ENCODE assay signal across 12 mouse cellular contexts in the genomic region with DNA sequence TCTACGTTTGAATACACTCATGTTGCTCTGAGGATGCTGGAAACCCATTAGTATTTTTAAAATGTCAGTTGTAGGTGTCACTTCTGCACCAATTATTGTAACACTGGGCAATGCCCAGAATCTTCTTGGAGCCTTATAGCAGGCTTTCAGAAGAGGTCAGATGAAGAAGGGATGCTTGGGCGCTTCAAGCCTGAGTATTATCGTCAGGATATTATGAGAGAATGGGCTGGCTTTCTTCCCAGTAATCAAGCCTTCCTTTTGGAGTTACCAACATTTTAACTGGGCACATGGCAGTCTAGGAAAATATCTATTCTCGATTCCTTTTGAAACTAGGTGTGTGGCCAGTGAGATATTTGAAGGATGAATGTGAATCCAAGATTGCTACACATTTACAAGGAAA.
"Had no signal": no experiment of that assay in that cellular context is flagged by ENCODE, and none has a peak within 500 bp of the region (broad histone marks: within the 10 kb centered on the region; RNA-seq: fewer than 3 reads in every experiment).

No protein-coding gene starts in this region.

- DNase-seq: retina, postnatal 1 day; right cerebral cortex, adult 18-20 months; right cerebral cortex, postnatal 14 days; right cerebral cortex, postnatal 25 days; right cerebral cortex, postnatal 4 days; spleen, adult 18-20 months; thymus, adult 18-20 months; thymus, adult 2 months; thymus, postnatal 14 days; thymus, postnatal 25 days; thymus, postnatal 36 days; thymus, postnatal 4 days had no signal
